Mouse (Mus musculus): ENCODE measurements around the gene Ankrd33b. TPM values are rescaled to one million over a fixed set of nuclear protein-coding genes. Genes with fewer than 3 reads are reported as not detected.

Gene Ankrd33b
- polyA plus RNA-seq, 1 experiment: 7.6 TPM

GRCm38 (mm10) chr15:31352494-31353279 lies 14.8 kb downstream of the Ankrd33b start:
- no peak for DNase-seq

DNA sequence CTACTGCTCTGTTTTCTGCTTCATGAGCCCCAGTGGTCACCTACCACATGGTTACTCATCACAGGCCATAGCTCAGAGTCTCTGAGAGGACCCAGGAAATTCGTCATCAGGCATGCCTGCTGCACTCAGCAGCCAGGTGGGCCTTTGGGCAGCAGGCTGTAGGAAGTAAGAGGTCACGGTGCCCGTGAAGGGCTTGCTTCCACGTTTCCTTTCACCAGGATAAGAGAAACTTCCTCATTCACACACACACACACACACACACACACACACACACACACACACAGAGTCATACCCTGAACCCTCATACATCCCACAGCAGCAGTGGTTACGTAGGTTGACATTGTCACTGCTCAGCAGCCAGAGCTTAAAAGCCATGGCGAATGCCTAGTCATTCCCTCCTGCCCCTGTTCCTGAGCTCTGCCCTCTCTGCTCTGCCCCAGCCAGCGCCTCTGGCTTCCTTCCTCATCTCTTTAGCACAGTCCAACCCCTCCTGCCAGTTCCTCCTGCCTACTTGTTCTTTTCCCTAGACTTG lies 17.6 kb downstream of the Ankrd33b start:
- Histone ChIP-seq H3K4me3 (ENCODE audit: control insufficient read depth, insufficient read depth, low read length) (no peak overlapping the region), H3K27me3 (ENCODE audit: control insufficient read depth, insufficient read depth, low read length) (no peaks in the 10 kb centered on the region), H3K27ac (ENCODE audit: control insufficient read depth, insufficient read depth, low read length) (no peak overlapping the region), H3K36me3 (ENCODE audit: control insufficient read depth, insufficient read depth, low read length) (no peaks in the 10 kb centered on the region), H3K4me1 (replicated peaks; ENCODE audit: control insufficient read depth, insufficient read depth, low read length) (no peaks in the 10 kb centered on the region)
- WGBS: 23% methylated on average over 7 of the region's 7 CpGs
- DNase-seq: no peak
- TF ChIP-seq POLR2A (IDR thresholded peaks at IDR 0.05; ENCODE audit: control insufficient read depth, extremely low read depth, insufficient read depth, low read length, poor library complexity) (no peak), CTCF (IDR thresholded peaks at IDR 0.05; ENCODE audit: borderline replicate concordance, control insufficient read depth, extremely low read depth, insufficient read depth, low read length, poor library complexity) (no peak)

More at GRCm38 (mm10) chr15:31352494-31353279, 14.8 kb downstream of the Ankrd33b start:
- Histone ChIP-seq H3K4me1 (replicated peaks; ENCODE audit: control insufficient read depth, insufficient read depth, low read length) (no peaks in the 10 kb centered on the region), H3K4me3 (ENCODE audit: control insufficient read depth, insufficient read depth, low read length) (no peak overlapping the region), H3K36me3 (ENCODE audit: control insufficient read depth, insufficient read depth, low read length) (no peaks in the 10 kb centered on the region), H3K27ac (ENCODE audit: control insufficient read depth, insufficient read depth, low read length) (no peak overlapping the region), H3K27me3 (ENCODE audit: control insufficient read depth, insufficient read depth, low read length) (no peaks in the 10 kb centered on the region)
- 93% methylated on average over 13 of the region's 13 CpGs for WGBS
- TF ChIP-seq CTCF (IDR thresholded peaks at IDR 0.05; ENCODE audit: borderline replicate concordance, control insufficient read depth, extremely low read depth, insufficient read depth, low read length, poor library complexity) (no peak), POLR2A (IDR thresholded peaks at IDR 0.05; ENCODE audit: control insufficient read depth, extremely low read depth, insufficient read depth, low read length, poor library complexity) (no peak)

DNA sequence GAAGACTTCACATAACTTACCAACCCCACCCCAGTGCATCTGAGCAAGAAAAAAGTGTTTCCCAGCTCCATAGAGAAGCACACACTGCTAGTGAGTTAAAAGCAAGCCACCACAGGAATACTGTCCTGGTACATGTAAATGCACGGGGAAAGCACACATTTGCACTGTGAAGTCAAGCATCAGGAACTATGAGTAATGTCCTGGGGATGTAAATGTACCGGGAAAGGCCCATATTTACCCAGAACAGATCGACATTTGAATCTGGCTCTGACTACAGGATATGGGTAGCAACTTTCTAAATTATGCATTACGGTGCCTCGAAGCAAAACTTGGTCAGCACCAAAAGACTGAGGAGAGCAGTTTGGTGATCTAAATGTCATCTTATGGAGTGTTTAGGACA lies 18.5 kb downstream of the Ankrd33b start:
- Histone ChIP-seq H3K36me3 (ENCODE audit: control insufficient read depth, insufficient read depth, low read length) (no peaks in the 10 kb centered on the region), H3K4me3 (ENCODE audit: control insufficient read depth, insufficient read depth, low read length) (no peak overlapping the region), H3K4me1 (replicated peaks; ENCODE audit: control insufficient read depth, insufficient read depth, low read length) (no peaks in the 10 kb centered on the region), H3K27ac (ENCODE audit: control insufficient read depth, insufficient read depth, low read length) (no peak overlapping the region), H3K27me3 (ENCODE audit: control insufficient read depth, insufficient read depth, low read length) (no peaks in the 10 kb centered on the region)
- no peak for TF ChIP-seq POLR2A (IDR thresholded peaks at IDR 0.05; ENCODE audit: control insufficient read depth, extremely low read depth, insufficient read depth, low read length, poor library complexity)
- no peak for TF ChIP-seq CTCF (IDR thresholded peaks at IDR 0.05; ENCODE audit: borderline replicate concordance, control insufficient read depth, extremely low read depth, insufficient read depth, low read length, poor library complexity)
- no peak for DNase-seq
- 80% methylated on average over 5 of the region's 5 CpGs for WGBS

DNA sequence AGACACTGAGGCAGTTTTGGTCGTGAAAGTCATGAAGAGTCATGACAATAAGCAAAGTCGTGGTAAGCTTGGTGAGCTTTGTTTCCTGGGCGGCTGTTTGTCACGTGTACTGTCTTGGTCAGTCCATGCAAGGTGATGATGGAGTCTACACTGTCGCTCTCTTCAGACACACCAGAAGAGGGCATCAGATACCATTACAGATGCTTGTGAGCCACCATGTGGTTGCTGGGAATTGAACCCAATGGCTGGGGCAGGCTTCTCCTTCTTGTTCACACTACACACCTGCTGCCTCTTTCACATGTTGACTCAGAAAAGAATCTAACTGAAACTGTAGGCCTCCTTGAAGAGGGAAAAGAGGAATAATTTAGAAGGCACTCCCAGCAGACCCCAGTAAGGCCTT lies 19.3 kb downstream of the Ankrd33b start:
- TF ChIP-seq CTCF (IDR thresholded peaks at IDR 0.05; ENCODE audit: borderline replicate concordance, control insufficient read depth, extremely low read depth, insufficient read depth, low read length, poor library complexity): no peak
- no peak for TF ChIP-seq POLR2A (IDR thresholded peaks at IDR 0.05; ENCODE audit: control insufficient read depth, extremely low read depth, insufficient read depth, low read length, poor library complexity)
- no peaks in the 10 kb centered on the region for H3K4me1 ChIP-seq (replicated peaks; ENCODE audit: control insufficient read depth, insufficient read depth, low read length)

GRCm38 (mm10) chr15:31346508-31346907 lies 21.0 kb downstream of the Ankrd33b start:
- Histone ChIP-seq H3K4me3 (ENCODE audit: control insufficient read depth, insufficient read depth, low read length) (no peak overlapping the region), H3K27ac (ENCODE audit: control insufficient read depth, insufficient read depth, low read length) (no peak overlapping the region), H3K36me3 (ENCODE audit: control insufficient read depth, insufficient read depth, low read length) (no peaks in the 10 kb centered on the region), H3K4me1 (replicated peaks; ENCODE audit: control insufficient read depth, insufficient read depth, low read length) (no peaks in the 10 kb centered on the region), H3K27me3 (ENCODE audit: control insufficient read depth, insufficient read depth, low read length) (no peaks in the 10 kb centered on the region)
- 86% methylated on average over 2 of the region's 2 CpGs for WGBS
- TF ChIP-seq POLR2A (IDR thresholded peaks at IDR 0.05; ENCODE audit: control insufficient read depth, extremely low read depth, insufficient read depth, low read length, poor library complexity): no peak
- TF ChIP-seq CTCF (IDR thresholded peaks at IDR 0.05; ENCODE audit: borderline replicate concordance, control insufficient read depth, extremely low read depth, insufficient read depth, low read length, poor library complexity): no peak
- DNase-seq: no peak

More for the DNA sequence above, 19.3 kb downstream of the Ankrd33b start:
- no peak for DNase-seq
- Histone ChIP-seq H3K27ac (ENCODE audit: control insufficient read depth, insufficient read depth, low read length) (no peak overlapping the region), H3K36me3 (ENCODE audit: control insufficient read depth, insufficient read depth, low read length) (no peaks in the 10 kb centered on the region), H3K4me3 (ENCODE audit: control insufficient read depth, insufficient read depth, low read length) (no peak overlapping the region), H3K27me3 (ENCODE audit: control insufficient read depth, insufficient read depth, low read length) (no peaks in the 10 kb centered on the region)
- WGBS: 60% methylated on average over 5 of the region's 5 CpGs

DNA sequence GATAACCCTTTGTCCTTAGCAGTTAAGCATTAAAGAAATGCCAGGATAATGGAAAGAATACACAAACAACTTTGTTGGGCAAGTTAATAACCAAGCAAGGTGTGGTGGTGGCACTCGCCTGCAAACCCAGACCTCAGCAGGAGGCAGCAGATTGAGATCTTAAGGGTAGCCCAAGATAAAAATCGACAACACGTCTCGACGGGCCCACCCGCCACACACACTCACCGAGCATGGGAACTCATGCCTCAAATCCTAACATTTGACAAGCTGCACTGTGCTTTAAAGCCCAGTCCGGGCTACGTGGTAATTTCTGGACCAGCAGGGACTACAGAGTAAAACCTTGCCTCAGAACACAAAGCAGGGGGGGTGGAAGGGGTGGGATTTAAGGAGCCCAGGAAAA lies 22.2 kb downstream of the Ankrd33b start:
- Histone ChIP-seq H3K4me3 (ENCODE audit: control insufficient read depth, insufficient read depth, low read length) (no peak overlapping the region), H3K4me1 (replicated peaks; ENCODE audit: control insufficient read depth, insufficient read depth, low read length) (no peaks in the 10 kb centered on the region; the same call in 1 of the 2 replicates), H3K27me3 (ENCODE audit: control insufficient read depth, insufficient read depth, low read length) (no peaks in the 10 kb centered on the region), H3K36me3 (ENCODE audit: control insufficient read depth, insufficient read depth, low read length) (no peaks in the 10 kb centered on the region), H3K27ac (ENCODE audit: control insufficient read depth, insufficient read depth, low read length) (no peak overlapping the region)
- WGBS: 86% methylated on average over 9 of the region's 9 CpGs
- no peak for TF ChIP-seq POLR2A (IDR thresholded peaks at IDR 0.05; ENCODE audit: control insufficient read depth, extremely low read depth, insufficient read depth, low read length, poor library complexity)
- no peak for TF ChIP-seq CTCF (IDR thresholded peaks at IDR 0.05; ENCODE audit: borderline replicate concordance, control insufficient read depth, extremely low read depth, insufficient read depth, low read length, poor library complexity)
- DNase-seq: no peak
